Mouse (Mus musculus) cerebellum, adult 2 months (tissue): ENCODE measurements around the gene Ankrd40. TPM values are rescaled to one million over a fixed set of nuclear protein-coding genes. Genes with fewer than 3 reads are reported as not detected.
A peak's percentile ranks its signal among the peaks of the same experiment; 100 is the strongest.

ENCODE experiments used
- DNase-seq, 2 experiments: peaks; one replicate each; pipeline ENCODE4 v3.0.0; 2021
- H3K27ac ChIP-seq: fragments of 200-500 bp; 2 replicates; pipeline ENCODE4 v1.5.1; 2012; ENCODE audit warnings: low read length, control low read depth, inconsistent platforms; ENCODE audit not compliant: insufficient read depth
- H3K27me3 ChIP-seq: fragments of 200-500 bp; 2 replicates; pipeline ENCODE4 v1.6.1; 2012; ENCODE audit warnings: inconsistent platforms, mild to moderate bottlenecking, low read length, moderate library complexity; ENCODE audit not compliant: control insufficient read depth, insufficient read depth
- H3K4me1 ChIP-seq: fragments of 200-500 bp; 2 replicates; pipeline ENCODE4 v1.6.1; 2011; ENCODE audit warnings: low read length; ENCODE audit not compliant: control insufficient read depth, insufficient read depth
- H3K4me3 ChIP-seq: fragments of 200-500 bp; replicated peaks from 2 replicates; pipeline ENCODE3; 2011; ENCODE audit warnings: mild to moderate bottlenecking, low read depth, low read length, control low read depth; ENCODE audit not compliant: insufficient read depth
- CTCF ChIP-seq: fragments of 200-500 bp; IDR thresholded peaks from 2 replicates; pipeline ENCODE4 v1.5.1; 2011; ENCODE audit warnings: low read depth, mild to moderate bottlenecking, control low read depth, low read length, moderate library complexity, borderline replicate concordance; ENCODE audit not compliant: insufficient read depth
- POLR2A ChIP-seq: fragments of 200-500 bp; IDR thresholded peaks from 2 replicates; pipeline ENCODE4 v1.6.1; 2011; ENCODE audit warnings: low read length, control low read depth, borderline replicate concordance; ENCODE audit not compliant: insufficient read depth
- WGBS: fragments of 180-500 bp; shearing (Covaris S2); methylation state at CpG from one replicate; pipeline ENCODE4 v1.1.7; 2018; 5-methylcytosine and 5-hydroxymethylcytosine counted together
- polyA plus RNA-seq: library from polyadenylated mRNA; depleted of rRNA; stranded (reverse); fragments of >200 nt; gene quantifications from 2 replicates; pipeline ENCODE4 v1.2.3, GENCODE M21; 2012; rRNA removed

Ankrd40 gene
- 226 and 243 TPM in 2 replicates for polyA plus RNA-seq

DNA sequence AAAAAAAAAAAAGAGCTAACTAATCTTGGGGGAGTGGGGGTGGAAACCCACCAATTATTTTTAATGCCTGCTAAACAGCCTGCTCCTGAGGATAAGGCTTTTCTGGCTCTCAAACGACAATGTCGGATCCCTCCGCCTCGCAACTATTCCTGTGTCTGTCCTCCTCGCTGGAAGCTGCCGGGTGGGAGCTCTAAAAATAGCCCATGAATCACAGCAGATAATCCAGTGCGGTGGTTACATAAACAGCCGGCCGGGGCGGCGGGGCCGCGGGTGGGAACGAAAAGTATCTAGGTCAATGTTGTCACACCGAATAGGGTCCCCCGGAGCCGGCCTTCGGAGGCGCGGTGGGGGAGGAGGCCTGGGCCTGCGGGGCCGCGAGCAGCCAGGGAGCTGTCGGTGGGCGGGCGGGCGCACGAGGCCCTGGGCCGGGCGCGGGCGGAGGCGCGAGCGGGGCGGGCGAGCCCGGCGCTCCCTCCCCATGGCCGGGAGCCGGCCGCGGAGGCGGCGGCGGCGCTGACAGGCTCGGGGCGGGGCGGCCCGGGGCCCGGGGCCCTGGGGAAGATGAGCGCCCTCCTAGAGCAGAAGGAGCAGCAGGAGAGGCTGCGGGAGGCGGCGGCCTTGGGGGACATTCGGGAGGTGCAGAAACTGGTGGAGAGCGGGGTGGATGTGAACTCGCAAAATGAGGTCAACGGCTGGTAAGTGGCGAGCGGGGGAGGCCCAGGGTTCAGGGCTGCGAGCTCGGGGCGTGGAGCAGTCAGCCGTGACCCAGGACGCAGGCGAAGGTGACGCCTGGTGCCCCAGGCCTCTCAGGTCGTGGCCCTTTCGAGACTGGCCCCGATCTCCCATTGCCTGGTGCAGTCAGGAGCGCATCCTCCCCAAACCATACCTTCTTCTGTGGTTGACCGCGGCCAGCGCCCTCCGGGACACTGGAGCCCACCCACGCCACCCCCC lies at the start of gene Ankrd40:
Gene Ankrd40, plus strand, starts transcription at position 309 of the 951 bp plus-strand sequence.
- Histone ChIP-seq H3K27me3 (no peaks in the 10 kb centered on the region), H3K4me3 (peak within 1 kb of the TSS; percentile 88), H3K4me1 (peaks cover 12% of the 10 kb centered on the region; the same call in 1 of the 2 replicates), H3K27ac (peak within 1 kb of the TSS; percentile 96)
- WGBS: 1% methylated on average over 74 of the region's 78 CpGs
- DNase-seq: peak; percentile 98
- TF ChIP-seq POLR2A (peak; percentile 88; the same call in 1 of the 2 replicates), CTCF (no peak)

DNA sequence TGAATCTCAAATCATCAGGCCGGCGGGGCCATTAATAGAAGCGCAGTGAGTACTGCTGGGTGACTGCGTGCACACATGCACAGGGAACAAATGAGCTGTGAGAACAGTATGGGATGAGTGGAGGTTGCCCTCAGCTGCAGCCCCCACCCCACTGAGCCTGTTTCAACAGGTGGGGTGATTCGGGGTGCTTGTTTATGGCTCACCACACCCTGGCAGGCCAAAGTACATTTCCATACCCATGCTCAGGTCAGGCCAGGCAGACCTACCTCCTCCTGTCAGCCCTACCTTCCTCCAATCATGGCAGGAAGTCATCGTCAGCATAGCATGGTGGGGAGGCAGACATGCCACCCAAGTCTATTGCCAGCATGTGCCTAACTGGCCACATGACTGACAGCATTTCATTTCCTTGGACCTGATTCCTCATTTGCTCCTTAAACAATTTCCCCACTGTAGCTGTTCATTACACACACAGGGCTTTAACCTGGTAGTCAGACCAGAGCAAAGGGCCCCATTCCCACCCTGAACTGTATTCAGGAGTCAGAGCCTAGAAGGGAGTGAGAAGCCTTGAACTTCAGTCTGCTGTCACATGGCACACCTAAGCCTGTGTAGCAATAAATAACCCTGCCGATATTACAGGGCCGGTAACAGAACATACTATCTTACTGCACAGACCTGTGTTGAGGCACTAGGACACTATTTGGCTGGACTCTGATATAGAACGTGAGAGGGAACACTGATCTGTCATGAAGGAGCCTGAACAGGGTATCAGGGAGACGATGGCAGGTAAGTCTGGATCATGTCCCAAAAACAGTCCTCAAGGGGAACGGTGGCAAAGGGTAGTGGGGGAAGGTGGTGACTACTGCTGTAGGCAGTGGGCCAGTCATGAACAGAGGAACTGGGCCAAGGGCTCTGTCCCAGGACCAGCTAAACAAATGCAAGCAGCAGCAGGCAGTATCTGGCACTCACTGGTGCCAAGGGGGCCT lies 46.3 kb upstream of the Ankrd40 start, which contains the start of gene Gm21885:
Gene Gm21885, plus strand, starts transcription at position 675 of the 983 bp plus-strand sequence.
- WGBS: 46% methylated on average over 11 of the region's 11 CpGs
- Histone ChIP-seq H3K27ac (no peak within 1 kb of the TSS), H3K27me3 (no peaks in the 10 kb centered on the region), H3K4me1 (peaks cover 12% of the 10 kb centered on the region), H3K4me3 (no peak within 1 kb of the TSS)
- no peak for TF ChIP-seq CTCF
- TF ChIP-seq POLR2A: no peak
- peak; percentile 40 to 49 for DNase-seq

DNA sequence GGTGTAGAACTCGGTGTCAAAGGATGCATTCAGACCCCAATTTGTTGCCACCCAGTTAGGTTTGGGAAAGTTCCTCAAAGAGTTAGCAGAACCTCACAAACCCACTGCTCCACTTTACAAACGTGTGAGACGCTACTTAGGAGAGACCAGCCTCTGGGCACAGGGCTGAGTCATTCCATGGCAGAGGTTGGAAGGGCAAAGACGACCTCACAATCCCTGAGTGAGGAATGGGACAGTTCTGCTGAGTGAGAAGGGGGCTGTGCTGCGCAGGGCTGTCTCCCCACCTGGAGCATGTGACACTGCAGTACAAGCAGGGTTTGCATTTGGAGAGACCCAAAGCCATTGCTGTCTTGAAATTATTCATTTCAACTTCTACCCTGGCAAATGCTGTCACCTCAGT lies 45.5 kb upstream of the Ankrd40 start:
- WGBS: 36% methylated on average over 5 of the region's 5 CpGs
- no peak overlapping the region for H3K27ac ChIP-seq
- H3K27me3 ChIP-seq: no peaks in the 10 kb centered on the region
- no peak for DNase-seq
- peaks cover 12% of the 10 kb centered on the region for H3K4me1 ChIP-seq
- TF ChIP-seq CTCF: no peak
- H3K4me3 ChIP-seq: no peak overlapping the region

DNA sequence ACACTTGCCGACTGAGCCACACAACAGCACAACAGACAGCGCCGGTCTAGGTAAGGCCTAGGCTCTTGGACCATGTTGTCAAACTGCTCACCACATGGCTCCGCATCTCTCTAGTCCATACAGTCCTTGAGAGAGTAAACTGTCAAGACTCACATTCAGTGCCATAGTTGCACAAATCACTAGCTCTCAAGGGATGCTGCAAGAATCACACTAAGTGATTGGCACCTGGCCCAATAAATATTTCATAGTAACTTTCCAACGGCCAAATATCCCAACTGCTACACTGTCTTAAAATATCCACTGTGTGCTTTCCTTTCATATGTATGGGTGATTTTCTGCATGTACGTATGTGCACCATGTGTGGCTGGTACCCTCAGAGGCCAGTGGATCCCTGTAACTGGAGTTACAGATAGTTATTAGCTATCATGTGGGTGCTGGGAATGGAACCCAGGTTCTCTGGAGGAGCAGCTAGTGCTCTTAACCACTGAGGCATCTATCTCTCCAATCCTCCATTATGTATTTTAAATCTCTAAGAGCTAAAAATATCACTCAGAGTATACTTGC lies 44.2 kb upstream of the Ankrd40 start:
- TF ChIP-seq POLR2A: no peak
- no peak for TF ChIP-seq CTCF
- no peaks in the 10 kb centered on the region for H3K27me3 ChIP-seq
- H3K27ac ChIP-seq: no peak overlapping the region
- peaks cover 12% of the 10 kb centered on the region for H3K4me1 ChIP-seq
- no peak for DNase-seq
- WGBS: 82% methylated on average over 6 of the region's 6 CpGs
- no peak overlapping the region for H3K4me3 ChIP-seq

DNA sequence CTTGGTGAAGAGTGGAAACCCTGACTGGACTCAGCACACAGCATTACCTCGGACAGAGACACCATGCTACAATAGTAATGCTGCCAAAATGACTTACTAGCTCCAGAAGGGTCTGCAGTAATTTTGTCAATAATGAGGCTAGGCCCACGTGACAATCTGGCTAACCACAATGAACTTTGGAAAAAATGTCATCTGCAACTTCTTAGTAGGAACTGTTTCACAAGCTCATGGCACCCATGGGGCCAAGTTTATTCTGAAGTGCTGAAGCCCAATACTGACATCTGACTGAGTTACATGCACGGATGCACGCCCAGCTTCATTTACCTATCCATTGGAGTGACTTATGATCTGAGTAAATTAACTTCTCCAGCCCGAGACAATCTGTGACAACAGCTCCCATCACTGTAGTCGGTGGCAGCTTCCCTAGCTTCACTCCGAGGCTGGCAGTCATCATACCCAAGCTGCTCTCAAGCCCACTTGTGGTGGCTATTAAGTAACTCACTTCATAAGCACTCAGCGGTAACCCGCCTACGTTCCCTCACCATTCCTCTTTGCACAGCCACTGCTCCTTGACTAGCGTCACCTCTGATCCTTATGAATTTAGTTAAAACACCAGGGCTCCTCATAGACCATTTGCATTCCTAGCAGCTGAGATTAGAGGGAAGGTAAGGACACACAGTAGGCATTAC lies 41.8 kb upstream of the Ankrd40 start:
- H3K27ac ChIP-seq: no peak overlapping the region
- no peaks in the 10 kb centered on the region for H3K27me3 ChIP-seq
- TF ChIP-seq CTCF: no peak
- TF ChIP-seq POLR2A: no peak
- peaks cover 12% of the 10 kb centered on the region for H3K4me1 ChIP-seq
- no peak overlapping the region for H3K4me3 ChIP-seq
- WGBS: 76% methylated on average over 11 of the region's 11 CpGs
- DNase-seq: no peak

DNA sequence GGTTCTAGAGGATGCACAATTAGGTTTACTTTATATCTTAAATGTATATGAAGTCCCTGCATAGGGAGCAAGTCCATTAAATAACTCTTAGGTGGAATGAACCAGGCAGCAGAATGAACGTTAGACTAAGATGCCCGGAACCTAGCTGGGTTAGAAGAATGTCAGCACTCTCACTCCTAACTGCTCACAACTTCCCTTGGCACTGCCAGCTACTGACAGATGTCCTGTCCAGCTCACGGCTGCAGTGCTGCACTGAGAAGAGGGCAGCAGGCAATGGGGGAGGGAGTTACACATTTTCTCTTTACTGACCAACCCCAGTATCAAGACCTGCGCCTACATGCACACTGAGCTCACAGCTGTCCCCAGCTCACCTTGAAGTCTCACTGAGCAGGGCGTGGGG lies 40.7 kb upstream of the Ankrd40 start:
- DNase-seq: no peak
- Histone ChIP-seq H3K4me3 (no peak overlapping the region), H3K4me1 (peaks cover 3% of the 10 kb centered on the region; the same call in 1 of the 2 replicates), H3K27ac (no peak overlapping the region), H3K27me3 (no peaks in the 10 kb centered on the region)
- no peak for TF ChIP-seq CTCF
- TF ChIP-seq POLR2A: no peak
- 46% methylated on average over 5 of the region's 5 CpGs for WGBS
